Mouse (Mus musculus) CH12.LX (cell line): ENCODE measurements around the gene Map4k3. TPM values are rescaled to one million over a fixed set of nuclear protein-coding genes. Genes with fewer than 3 reads are reported as not detected.

Source experiments
- DNase-seq: peaks from one replicate; pipeline ENCODE4 v3.0.0-alpha.2; 2013; ENCODE audit errors: extremely low read depth
- H3K27ac ChIP-seq: 2 replicates; pipeline ENCODE4 v1.5.1; 2012; ENCODE audit warnings: low read depth, mild to moderate bottlenecking, control low read depth, moderate library complexity; ENCODE audit not compliant: insufficient read depth
- H3K27me3 ChIP-seq: replicated peaks from 2 replicates; pipeline ENCODE3; 2012; ENCODE audit warnings: inconsistent platforms
- H3K36me3 ChIP-seq, 2 experiments: replicated peaks in 1 of 2; 2 replicates each; pipeline versions ENCODE3 to v1.6.1; 2012; ENCODE audit warnings: inconsistent platforms in 1 of 2, low read length in 1 of 2, mild to moderate bottlenecking in 1 of 2, mixed read lengths in 1 of 2, moderate library complexity in 1 of 2; ENCODE audit not compliant: control insufficient read depth in 1 of 2, insufficient read depth in 1 of 2
- H3K4me1 ChIP-seq, 2 experiments: 2 replicates each; pipeline ENCODE4 v1.6.1; 2012; ENCODE audit warnings: inconsistent platforms in 1 of 2, moderate library complexity in 1 of 2; ENCODE audit not compliant: insufficient read depth in 2 of 2, control insufficient read depth in 1 of 2
- H3K4me2 ChIP-seq: 2 replicates; pipeline ENCODE4 v1.6.1; 2012; ENCODE audit warnings: low read depth, mild to moderate bottlenecking, control low read depth; ENCODE audit not compliant: poor library complexity, insufficient read depth, severe bottlenecking
- H3K4me3 ChIP-seq, 3 experiments: fragments of 150-350 bp in 1 of 3; sonication (generic) in 1 of 3; replicated peaks in 1 of 3; 2 replicates each; pipeline versions ENCODE3 to v1.5.1; 2011 to 2012; ENCODE audit warnings: low read depth in 2 of 3, low read length in 2 of 3, mild to moderate bottlenecking in 2 of 3, moderate library complexity in 2 of 3, control low read depth in 1 of 3, improper control_type of control experiment in 1 of 3, inconsistent platforms in 1 of 3, mixed read lengths in 1 of 3; ENCODE audit not compliant: poor library complexity in 1 of 3
- H3K79me2 ChIP-seq: replicated peaks from 2 replicates; pipeline ENCODE4 v1.6.1; 2012; ENCODE audit warnings: mild to moderate bottlenecking, moderate library complexity; ENCODE audit not compliant: control insufficient read depth, poor library complexity, insufficient read depth, severe bottlenecking; ENCODE audit errors: extremely low read depth
- H3K9ac ChIP-seq: 2 replicates; pipeline ENCODE4 v1.6.1; 2012; ENCODE audit warnings: low read depth, mild to moderate bottlenecking, control low read depth, moderate library complexity; ENCODE audit not compliant: insufficient read depth
- H3K9me3 ChIP-seq: replicated peaks from 2 replicates; pipeline ENCODE3; 2012; ENCODE audit warnings: low read length, inconsistent platforms, mixed read lengths
- CHD2 ChIP-seq: IDR thresholded peaks from 2 replicates; pipeline ENCODE4 v1.6.1; 2011; ENCODE audit warnings: low read length, improper control_type of control experiment
- ELF1 ChIP-seq: IDR thresholded peaks from 2 replicates; pipeline ENCODE4 v1.6.1; 2014; ENCODE audit warnings: low read depth, mild to moderate bottlenecking, inconsistent platforms, low read length, improper control_type of control experiment
- GABPA ChIP-seq: IDR thresholded peaks from 2 replicates; pipeline ENCODE4 v1.6.1; 2012; ENCODE audit warnings: low read depth, low read length, improper control_type of control experiment, inconsistent platforms; ENCODE audit not compliant: insufficient replicate concordance
- IRF4 ChIP-seq: IDR thresholded peaks from 2 replicates; pipeline ENCODE4 v1.6.1; 2014; ENCODE audit warnings: low read depth, mild to moderate bottlenecking, inconsistent platforms, low read length, improper control_type of control experiment
- JUN ChIP-seq: IDR thresholded peaks from 2 replicates; pipeline ENCODE4 v1.6.1; 2011; ENCODE audit warnings: low read depth, mild to moderate bottlenecking, low read length, improper control_type of control experiment, moderate library complexity; ENCODE audit not compliant: insufficient read depth
- KAT2A ChIP-seq: IDR thresholded peaks from 2 replicates; pipeline ENCODE4 v1.6.1; 2012; ENCODE audit warnings: low read length, improper control_type of control experiment, inconsistent platforms; ENCODE audit not compliant: insufficient replicate concordance
- MAX ChIP-seq: IDR thresholded peaks from 2 replicates; pipeline ENCODE4 v1.6.1; 2011; ENCODE audit warnings: low read length, improper control_type of control experiment
- MAZ ChIP-seq: IDR thresholded peaks from 2 replicates; pipeline ENCODE4 v1.6.1; 2012; ENCODE audit warnings: low read depth, mild to moderate bottlenecking, inconsistent platforms, low read length, improper control_type of control experiment, moderate library complexity
- MEF2A ChIP-seq: IDR thresholded peaks from 2 replicates; pipeline ENCODE4 v1.6.1; 2014; ENCODE audit warnings: low read depth, mild to moderate bottlenecking, inconsistent platforms, low read length, improper control_type of control experiment, borderline replicate concordance
- MYC ChIP-seq: IDR thresholded peaks from 2 replicates; pipeline ENCODE4 v1.6.1; 2011; ENCODE audit warnings: low read depth, mild to moderate bottlenecking, improper control_type of control experiment, low read length
- NRF1 ChIP-seq: IDR thresholded peaks from 2 replicates; pipeline ENCODE4 v1.6.1; 2014; ENCODE audit warnings: low read depth, mild to moderate bottlenecking, inconsistent platforms, low read length, improper control_type of control experiment, moderate library complexity
- PAX5 ChIP-seq: IDR thresholded peaks from 2 replicates; pipeline ENCODE4 v1.6.1; 2012; ENCODE audit warnings: low read length, inconsistent platforms, mixed read lengths
- RCOR1 ChIP-seq: conservative IDR thresholded peaks from 2 replicates; pipeline ENCODE4 v1.6.1; 2012; ENCODE audit warnings: low read depth, mild to moderate bottlenecking, inconsistent platforms, low read length, improper control_type of control experiment
- SMC3 ChIP-seq: IDR thresholded peaks from 2 replicates; pipeline ENCODE4 v1.6.1; 2011; ENCODE audit warnings: low read depth, low read length, improper control_type of control experiment
- UBTF ChIP-seq: IDR thresholded peaks from 2 replicates; pipeline ENCODE4 v1.6.1; 2012; ENCODE audit warnings: low read depth, mild to moderate bottlenecking, inconsistent platforms, low read length, improper control_type of control experiment, moderate library complexity
- ZNF384 ChIP-seq: IDR thresholded peaks from 2 replicates; pipeline ENCODE4 v1.6.1; 2012; ENCODE audit warnings: low read depth, low read length, improper control_type of control experiment, inconsistent platforms
- dilution Hi-C: fragments of 300-500 bp; cut with MboI; formaldehyde crosslinking; loops from 2 replicates; pipeline ENCODE4 v1.14.3; 2020; ENCODE audit warnings: low sequenced_read_pairs; ENCODE audit not compliant: extremely low pct_unique_long_range_greater_than_20kb, extremely low pct_ligation_motif_present
- in situ Hi-C: fragments of 300-500 bp; cut with MboI; formaldehyde crosslinking; loops from 3 replicates; pipeline ENCODE4 v1.14.3; 2019; ENCODE audit warnings: low sequenced_read_pairs, low pct_ligation_motif_present, low pct_unique_long_range_greater_than_20kb, mixed read lengths
- polyA plus RNA-seq: library from polyadenylated mRNA; unstranded; fragments of >175 nt; gene quantifications from 2 replicates; pipeline ENCODE4 v1.2.1, GENCODE M21; 2012; ENCODE audit warnings: low read depth; ENCODE audit not compliant: insufficient read length
- total RNA-seq, 2 experiments: library from RNA; depleted of rRNA; stranded (reverse); fragments of 300-350 nt in 1 of 2; fragments of >200 nt in 1 of 2; gene quantifications; 2 replicates each; pipeline ENCODE4 v1.2.3; 2012 to 2014

The Map4k3 gene
- total and polyA plus RNA-seq, 3 experiments: 2.7 to 4.3 (median 3.2) TPM

GRCm38 (mm10) chr17:80696210-80696609 is 32.1 kb downstream of the Map4k3 start:
- Histone ChIP-seq H3K27ac (no peak overlapping the region), H3K9me3 (no peaks in the 10 kb centered on the region), H3K79me2 (no peaks in the 10 kb centered on the region), H3K36me3 (peaks cover 0 to 4% of the 10 kb centered on the region in 2 experiments), H3K9ac (no peak overlapping the region), H3K4me1 (peaks cover 0 to 10% of the 10 kb centered on the region in 2 experiments; a peak in 1 of 4 replicates), H3K4me2 (no peak overlapping the region), H3K27me3 (no peaks in the 10 kb centered on the region), H3K4me3 (no peak overlapping the region)
- no peak for DNase-seq
- in situ Hi-C loops: no loop called here
- no peak for TF ChIP-seq MYC
- TF ChIP-seq MEF2A: no peak
- TF ChIP-seq MAZ: no peak
- TF ChIP-seq CHD2: no peak
- no peak for TF ChIP-seq ZNF384
- no peak for TF ChIP-seq ELF1
- no peak for TF ChIP-seq MAX
- no peak for TF ChIP-seq PAX5
- TF ChIP-seq RCOR1: no peak
- TF ChIP-seq SMC3: no peak
- no peak for TF ChIP-seq GABPA
- dilution Hi-C loops: no loop called here

- H3K4me2 ChIP-seq: no peak overlapping the region
- in situ Hi-C loops (no loop called here), dilution Hi-C loops (no loop called here)
- H3K4me1 ChIP-seq: peaks cover 0 to 4% of the 10 kb centered on the region in 2 experiments; a peak in 1 of 4 replicates
- no peaks in the 10 kb centered on the region for H3K79me2 ChIP-seq
- peaks cover 0 to 6% of the 10 kb centered on the region in 2 experiments for H3K36me3 ChIP-seq
- no peak overlapping the region for H3K9ac ChIP-seq
- H3K27ac ChIP-seq: no peak overlapping the region
- no peak for TF ChIP-seq RCOR1
- no peak for TF ChIP-seq UBTF
- no peak for TF ChIP-seq SMC3
- no peak for DNase-seq
- H3K27me3 ChIP-seq: no peaks in the 10 kb centered on the region
- no peaks in the 10 kb centered on the region for H3K9me3 ChIP-seq
- no peak overlapping the region for H3K4me3 ChIP-seq
Measured at GRCm38 (mm10) chr17:80693707-80694106, 34.6 kb downstream of the Map4k3 start.

- no peaks in the 10 kb centered on the region for H3K9me3 ChIP-seq
- no peak overlapping the region for H3K4me3 ChIP-seq
- TF ChIP-seq NRF1: no peak
- TF ChIP-seq CHD2: no peak
- TF ChIP-seq JUN: no peak
- no peak for TF ChIP-seq KAT2A
- TF ChIP-seq IRF4: no peak
- no peak for TF ChIP-seq ZNF384
- no peak for DNase-seq
- no peak overlapping the region for H3K9ac ChIP-seq
- H3K27ac ChIP-seq: no peak overlapping the region
- no peaks in the 10 kb centered on the region for H3K27me3 ChIP-seq
- peaks cover 0 to 6% of the 10 kb centered on the region in 2 experiments for H3K36me3 ChIP-seq
- H3K4me1 ChIP-seq: no peaks in the 10 kb centered on the region
- H3K79me2 ChIP-seq: no peaks in the 10 kb centered on the region
- H3K4me2 ChIP-seq: no peak overlapping the region
- in situ Hi-C loops: no loop called here
- dilution Hi-C loops: no loop called here
Measured at GRCm38 (mm10) chr17:80692183-80692582, 36.1 kb downstream of the Map4k3 start.
